Mouse (Mus musculus): ENCODE measurements around the gene Gm12166.
"Not testable (repeated sequence)": the region's sequence is repeated elsewhere in the genome, so short reads cannot be mapped to it uniquely, and the experiment has no call there.

Gene Gm12166

GRCm38 (mm10) chr11:46054911-46055895 is 3.1 kb upstream of the Gm12166 start:
- no peak for DNase-seq

GRCm38 (mm10) chr11:46054311-46054710 is 2.2 kb upstream of the Gm12166 start:
- DNase-seq, result no peak

GRCm38 (mm10) chr11:46053457-46053856 is 1.3 kb upstream of the Gm12166 start:
- DNase-seq, result not testable (repeated sequence)

- DNase-seq, result no peak
Measured at GRCm38 (mm10) chr11:46047264-46047663, 4.9 kb downstream of the Gm12166 start.

GRCm38 (mm10) chr11:46044781-46045180 is 7.3 kb downstream of the Gm12166 start:
- no peak for DNase-seq

- no peak for DNase-seq
Measured at GRCm38 (mm10) chr11:46041607-46042267, 10.4 kb downstream of the Gm12166 start.

- no peak for DNase-seq
Measured at GRCm38 (mm10) chr11:46040841-46041556, 11.1 kb downstream of the Gm12166 start.

- DNase-seq, result peak in 1 of 2 experiments; percentile 19
Measured at GRCm38 (mm10) chr11:46039335-46039734, 12.8 kb downstream of the Gm12166 start.

GRCm38 (mm10) chr11:46038901-46039300 is 13.2 kb downstream of the Gm12166 start:
- no peak for DNase-seq

- DNase-seq, result no peak
Measured at GRCm38 (mm10) chr11:46036374-46036773, 15.7 kb downstream of the Gm12166 start.

GRCm38 (mm10) chr11:46032956-46033355 is 19.2 kb downstream of the Gm12166 start:
- no peak for DNase-seq

GRCm38 (mm10) chr11:46031470-46031869 is 20.7 kb downstream of the Gm12166 start:
- no peak for DNase-seq

- no peak for DNase-seq
Measured at GRCm38 (mm10) chr11:46030026-46030425, 22.1 kb downstream of the Gm12166 start.

- no peak for DNase-seq
Measured at GRCm38 (mm10) chr11:46029485-46029884, 22.6 kb downstream of the Gm12166 start.

GRCm38 (mm10) chr11:46027952-46028814 is 23.9 kb downstream of the Gm12166 start:
- no peak for DNase-seq

GRCm38 (mm10) chr11:46025962-46026392 is 26.1 kb downstream of the Gm12166 start:
- no peak for DNase-seq

- no peak for DNase-seq
Measured at GRCm38 (mm10) chr11:46022983-46023382, 29.1 kb downstream of the Gm12166 start.

GRCm38 (mm10) chr11:46021850-46022249 is 30.3 kb downstream of the Gm12166 start:
- no peak for DNase-seq

GRCm38 (mm10) chr11:46020246-46020645 is 31.9 kb downstream of the Gm12166 start:
- DNase-seq, result no peak

GRCm38 (mm10) chr11:46016061-46016460 is 36.1 kb downstream of the Gm12166 start:
- peak; percentile 28 to 66 for DNase-seq

Data from kidney, adult 8-10 months (tissue).